Mouse (Mus musculus) hindbrain, postnatal 0 days (tissue): Measurements from ENCODE around the gene Clptm1. TPM values are rescaled to one million over a fixed set of nuclear protein-coding genes. Genes with fewer than 3 reads are reported as not detected.
"Not testable (repeated sequence)": the region's sequence is repeated elsewhere in the genome, so short reads cannot be mapped to it uniquely, and the experiment has no call there.

Experiments
- ATAC-seq: fragments of 200-750 bp; cut with Nextera tagmentation; 2 replicates; pipeline ENCODE4 v1.8.0; 2017; ENCODE audit warnings: mild to moderate bottlenecking, moderate TSS enrichment, moderate library complexity
- DNase-seq: peaks from one replicate; pipeline ENCODE4 v3.0.0-alpha.2; 2015; ENCODE audit warnings: low spot score
- H3K27ac ChIP-seq: fragments of 300-500 bp; sonication (generic); 2 replicates; pipeline ENCODE4 v1.5.1; 2014; ENCODE audit warnings: mild to moderate bottlenecking
- H3K27me3 ChIP-seq: fragments of 300-500 bp; sonication (generic); 2 replicates; pipeline ENCODE4 v1.6.1; 2014; ENCODE audit warnings: low read length, mixed read lengths; ENCODE audit not compliant: insufficient read depth
- H3K36me3 ChIP-seq: fragments of 300-500 bp; sonication (generic); 2 replicates; pipeline ENCODE4 v1.6.1; 2014; ENCODE audit warnings: low read length, mixed read lengths; ENCODE audit not compliant: insufficient read depth
- H3K4me1 ChIP-seq: fragments of 300-500 bp; sonication (generic); 2 replicates; pipeline ENCODE4 v1.6.1; 2014; ENCODE audit warnings: antibody characterized with exemption, low read length, mixed read lengths; ENCODE audit not compliant: insufficient read depth
- H3K4me2 ChIP-seq: fragments of 300-500 bp; sonication (generic); 2 replicates; pipeline ENCODE4 v1.6.1; 2014; ENCODE audit warnings: low read depth, mild to moderate bottlenecking, low read length, moderate library complexity, mixed read lengths
- H3K4me3 ChIP-seq: fragments of 300-500 bp; sonication (generic); 2 replicates; pipeline ENCODE4 v1.5.1; 2014; ENCODE audit warnings: low read length
- H3K9ac ChIP-seq: fragments of 300-500 bp; sonication (generic); replicated peaks from 2 replicates; pipeline ENCODE4 v1.6.1; 2014; ENCODE audit warnings: mild to moderate bottlenecking, low read length, moderate library complexity, mixed read lengths
- H3K9me3 ChIP-seq: fragments of 300-500 bp; sonication (generic); 2 replicates; pipeline ENCODE4 v1.6.1; 2016; ENCODE audit warnings: low read length, mixed read lengths
- CTCF ChIP-seq: IDR thresholded peaks from 2 replicates; pipeline ENCODE4 v1.5.1; 2016; ENCODE audit warnings: antibody characterized with exemption, control low read depth, low read depth
- WGBS: fragments of 180-500 bp; shearing (Covaris S2); extraction: QIAGEN DNeasy Blood & Tissue Kit; methylation state at CpG from one replicate; pipeline ENCODE4 v1.1.7; 2014; 5-methylcytosine and 5-hydroxymethylcytosine counted together
- polyA plus RNA-seq: library from polyadenylated mRNA; unstranded; fragments of >200 nt; fragmentation: Nextera tagmentation; extraction: Ambion mirVana; gene quantifications from 2 replicates; pipeline ENCODE4 v1.2.1, GENCODE M21; 2015
- total RNA-seq: library from RNA; depleted of rRNA; stranded (reverse); fragments of >200 nt; gene quantifications from 2 replicates; pipeline ENCODE4 v1.2.3, GENCODE M21; 2014

The Clptm1 gene
- total and polyA plus RNA-seq, 2 experiments from 2014 or later = 142 to 178 TPM

DNA sequence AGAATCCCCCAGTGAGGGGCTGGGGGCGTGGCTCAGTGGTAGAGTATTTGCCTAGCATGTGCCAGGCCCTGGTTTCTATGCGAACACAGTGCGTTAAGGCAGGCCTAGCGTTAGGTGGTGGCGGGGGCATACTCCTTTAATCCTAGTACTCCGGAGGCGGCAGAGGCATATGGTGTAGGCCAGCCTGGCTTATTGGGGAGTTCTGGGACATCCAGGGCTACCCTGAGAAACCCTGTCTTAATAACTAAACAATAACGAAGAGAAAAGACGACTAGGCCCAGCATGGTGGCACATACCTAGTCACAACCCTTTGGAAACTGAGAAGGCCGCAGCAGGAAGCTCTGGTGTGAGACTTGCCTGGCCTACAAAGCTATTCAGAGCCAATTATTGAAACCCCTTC lies 23.3 kb upstream of the Clptm1 start:
- DNase-seq = no peak
- no peaks in the 10 kb centered on the region for H3K36me3 ChIP-seq
- no peaks in the 10 kb centered on the region for H3K9me3 ChIP-seq
- H3K27ac ChIP-seq = no peak overlapping the region
- no peak overlapping the region for H3K9ac ChIP-seq
- H3K27me3 ChIP-seq = no peaks in the 10 kb centered on the region
- no peaks in the 10 kb centered on the region for H3K4me1 ChIP-seq
- H3K4me3 ChIP-seq = no peak overlapping the region
- TF ChIP-seq CTCF = no peak
- WGBS = 89% methylated on average over 10 of the region's 10 CpGs
- no peak overlapping the region for H3K4me2 ChIP-seq
- ATAC-seq = no peak

- H3K27me3 ChIP-seq, ATAC-seq, H3K27ac ChIP-seq, DNase-seq, H3K4me2 ChIP-seq, H3K9me3 ChIP-seq, H3K4me3 ChIP-seq, H3K36me3 ChIP-seq, H3K4me1 ChIP-seq, H3K9ac ChIP-seq: not testable (repeated sequence)
- WGBS = 81% methylated on average over 8 of the region's 8 CpGs
Observed at GRCm38 (mm10) chr7:19686927-19687583, 22.2 kb upstream of the Clptm1 start.

- no peaks in the 10 kb centered on the region for H3K4me1 ChIP-seq
- no peak overlapping the region for H3K4me3 ChIP-seq
- no peak for DNase-seq
- H3K4me2 ChIP-seq = no peak overlapping the region
- no peak overlapping the region for H3K9ac ChIP-seq
- no peak for TF ChIP-seq CTCF
- no peaks in the 10 kb centered on the region for H3K27me3 ChIP-seq
- no peaks in the 10 kb centered on the region for H3K9me3 ChIP-seq
- no peak overlapping the region for H3K27ac ChIP-seq
- ATAC-seq = no peak
- WGBS = 88% methylated on average over 6 of the region's 6 CpGs
- H3K36me3 ChIP-seq = no peaks in the 10 kb centered on the region
Observed at GRCm38 (mm10) chr7:19686521-19686920, 21.7 kb upstream of the Clptm1 start.

- TF ChIP-seq CTCF = no peak
- WGBS = 71% methylated on average over 4 of the region's 4 CpGs
Observed at GRCm38 (mm10) chr7:19685374-19685773, 20.5 kb upstream of the Clptm1 start.

GRCm38 (mm10) chr7:19683771-19684201 lies 19.0 kb upstream of the Clptm1 start:
- H3K36me3 ChIP-seq = no peaks in the 10 kb centered on the region
- no peak overlapping the region for H3K9ac ChIP-seq
- DNase-seq = no peak
- no peak for TF ChIP-seq CTCF
- H3K9me3 ChIP-seq = no peaks in the 10 kb centered on the region
- H3K4me2 ChIP-seq = no peak overlapping the region
- 93% methylated on average over 6 of the region's 6 CpGs for WGBS
- H3K27me3 ChIP-seq = no peaks in the 10 kb centered on the region
- H3K4me3 ChIP-seq = no peak overlapping the region
- H3K27ac ChIP-seq = no peak overlapping the region
- no peak for ATAC-seq
- H3K4me1 ChIP-seq = no peaks in the 10 kb centered on the region

More at GRCm38 (mm10) chr7:19685374-19685773, 20.5 kb upstream of the Clptm1 start:
- no peaks in the 10 kb centered on the region for H3K27me3 ChIP-seq
- no peaks in the 10 kb centered on the region for H3K36me3 ChIP-seq
- H3K4me2 ChIP-seq = no peak overlapping the region
- no peaks in the 10 kb centered on the region for H3K9me3 ChIP-seq
- ATAC-seq = no peak
- no peaks in the 10 kb centered on the region for H3K4me1 ChIP-seq
- no peak overlapping the region for H3K27ac ChIP-seq
- no peak for DNase-seq
- no peak overlapping the region for H3K9ac ChIP-seq
- H3K4me3 ChIP-seq = no peak overlapping the region

DNA sequence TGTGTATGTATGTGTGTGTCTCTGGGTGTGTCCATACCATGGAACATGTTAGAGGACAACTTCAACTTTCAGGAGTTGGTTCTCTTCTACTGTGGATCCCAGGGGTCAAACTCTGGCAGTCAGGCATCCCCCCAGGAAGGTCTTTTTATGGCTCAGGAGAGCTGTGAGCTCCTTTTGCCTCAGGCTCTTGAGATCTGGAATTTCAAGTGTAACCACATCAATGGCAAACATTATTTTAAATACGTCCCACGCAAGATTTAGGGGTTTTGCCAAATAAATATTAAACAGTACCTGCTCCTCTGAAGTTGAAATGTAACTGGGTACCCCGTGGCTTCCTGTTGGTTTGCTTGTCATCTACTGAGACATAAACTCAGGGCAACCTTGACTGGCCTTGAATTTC lies 18.1 kb upstream of the Clptm1 start:
- 83% methylated on average over 3 of the region's 3 CpGs for WGBS
- no peak overlapping the region for H3K27ac ChIP-seq
- TF ChIP-seq CTCF = no peak
- no peaks in the 10 kb centered on the region for H3K4me1 ChIP-seq
- no peaks in the 10 kb centered on the region for H3K9me3 ChIP-seq
- no peak for ATAC-seq
- DNase-seq = no peak
- no peak overlapping the region for H3K9ac ChIP-seq
- H3K4me3 ChIP-seq = no peak overlapping the region
- no peaks in the 10 kb centered on the region for H3K36me3 ChIP-seq
- no peak overlapping the region for H3K4me2 ChIP-seq
- H3K27me3 ChIP-seq = no peaks in the 10 kb centered on the region

GRCm38 (mm10) chr7:19681202-19681694 lies 16.4 kb upstream of the Clptm1 start, which contains the start of the genes Gm44805 and Apoc4:
Gene Gm44805 (minus strand): TSS chr7:19681423.
Gene Apoc4 (minus strand): TSS chr7:19681479.
- Histone ChIP-seq H3K9ac (no peak within 1 kb of the TSS), H3K27ac (no peak within 1 kb of the TSS), H3K9me3 (no peaks in the 10 kb centered on the region), H3K4me3 (no peak within 1 kb of the TSS), H3K4me2 (no peak within 1 kb of the TSS), H3K27me3 (no peaks in the 10 kb centered on the region), H3K4me1 (no peaks in the 10 kb centered on the region), H3K36me3 (no peaks in the 10 kb centered on the region)
- DNase-seq = no peak
- WGBS = 60% methylated on average over 8 of the region's 8 CpGs
- no peak for ATAC-seq
- TF ChIP-seq CTCF = no peak
